Mouse (Mus musculus) midbrain, embryonic 12.5 days (tissue): ENCODE results near the gene Bnc2. TPM values are rescaled to one million over a fixed set of nuclear protein-coding genes. Genes with fewer than 3 reads are reported as not detected.
A peak's percentile ranks its signal among the peaks of the same experiment; 100 is the strongest.

Experiments
- ATAC-seq: fragments of 200-750 bp; cut with Nextera tagmentation; 2 replicates; pipeline ENCODE4 v1.8.0; 2017; ENCODE audit warnings: low read depth, moderate TSS enrichment, moderate library complexity; ENCODE audit not compliant: low FRiP score
- H3K27ac ChIP-seq: fragments of 300-500 bp; sonication (generic); replicated peaks from 2 replicates; pipeline ENCODE4 v1.5.1; 2016; ENCODE audit warnings: mild to moderate bottlenecking
- H3K27me3 ChIP-seq: fragments of 300-500 bp; sonication (generic); 2 replicates; pipeline ENCODE4 v1.6.1; 2016; ENCODE audit warnings: mild to moderate bottlenecking
- H3K36me3 ChIP-seq: fragments of 300-500 bp; sonication (generic); 2 replicates; pipeline ENCODE4 v1.6.1; 2016
- H3K4me1 ChIP-seq: fragments of 300-500 bp; sonication (generic); 2 replicates; pipeline ENCODE4 v1.6.1; 2016
- H3K4me2 ChIP-seq: fragments of 300-500 bp; sonication (generic); replicated peaks from 2 replicates; pipeline ENCODE4 v1.6.1; 2016; ENCODE audit warnings: mild to moderate bottlenecking, moderate library complexity
- H3K4me3 ChIP-seq: fragments of 300-500 bp; sonication (generic); 2 replicates; pipeline ENCODE4 v1.5.1; 2016; ENCODE audit warnings: mild to moderate bottlenecking
- H3K9ac ChIP-seq: fragments of 300-500 bp; sonication (generic); replicated peaks from 2 replicates; pipeline ENCODE4 v1.6.1; 2016; ENCODE audit warnings: mild to moderate bottlenecking, moderate library complexity
- H3K9me3 ChIP-seq: fragments of 300-500 bp; sonication (generic); 2 replicates; pipeline ENCODE4 v1.6.1; 2016; ENCODE audit warnings: mild to moderate bottlenecking
- WGBS: fragments of 180-500 bp; shearing (Covaris S2); methylation state at CpG from one replicate; pipeline ENCODE4 v1.1.7; 2016; 5-methylcytosine and 5-hydroxymethylcytosine counted together
- polyA plus RNA-seq: library from polyadenylated mRNA; unstranded; fragments of >200 nt; fragmentation: Nextera tagmentation; extraction: Ambion mirVana; gene quantifications from 2 replicates; pipeline ENCODE4 v1.2.1, GENCODE M21; 2016

The Bnc2 gene
- polyA plus RNA-seq, 1 experiment from 2014 or later, result 21.7 TPM

GRCm38 (mm10) chr4:84330509-84330908 lies 344.6 kb downstream of the Bnc2 start:
- H3K27ac ChIP-seq, result no peak overlapping the region
- H3K36me3 ChIP-seq, result no peaks in the 10 kb centered on the region
- H3K4me3 ChIP-seq, result no peak overlapping the region
- 86% methylated on average over 4 of the region's 4 CpGs for WGBS
- H3K27me3 ChIP-seq, result peaks cover 10% of the 10 kb centered on the region
- no peak overlapping the region for H3K4me2 ChIP-seq
- ATAC-seq, result no peak
- H3K4me1 ChIP-seq, result no peaks in the 10 kb centered on the region
- no peak overlapping the region for H3K9ac ChIP-seq
- H3K9me3 ChIP-seq, result no peaks in the 10 kb centered on the region

- H3K4me1 ChIP-seq, result peaks cover 2% of the 10 kb centered on the region; the same call in 1 of the 2 replicates
- H3K36me3 ChIP-seq, result no peaks in the 10 kb centered on the region
- no peak for ATAC-seq
- no peaks in the 10 kb centered on the region for H3K9me3 ChIP-seq
- peaks cover 10% of the 10 kb centered on the region for H3K27me3 ChIP-seq
- no peak overlapping the region for H3K27ac ChIP-seq
- no peak overlapping the region for H3K4me3 ChIP-seq
- 85% methylated on average over 5 of the region's 5 CpGs for WGBS
- H3K4me2 ChIP-seq, result no peak overlapping the region
- no peak overlapping the region for H3K9ac ChIP-seq
These were observed 345.4 kb downstream of the Bnc2 start for GRCm38 (mm10) chr4:84329651-84330050.

- peak; percentile 66 for ATAC-seq
- Histone ChIP-seq H3K36me3 (no peaks in the 10 kb centered on the region), H3K27me3 (peaks cover 19% of the 10 kb centered on the region), H3K4me1 (peaks cover 9% of the 10 kb centered on the region; the same call in 1 of the 2 replicates), H3K9me3 (no peaks in the 10 kb centered on the region), H3K4me2 (no peak overlapping the region), H3K9ac (no peak overlapping the region), H3K4me3 (no peak overlapping the region), H3K27ac (no peak overlapping the region)
- 34% methylated on average over 4 of the region's 4 CpGs for WGBS
These were observed 350.7 kb downstream of the Bnc2 start for GRCm38 (mm10) chr4:84324371-84324770.

- no peak for ATAC-seq
- Histone ChIP-seq H3K4me3 (no peak overlapping the region), H3K4me1 (peaks cover 9% of the 10 kb centered on the region; the same call in 1 of the 2 replicates), H3K27ac (no peak overlapping the region), H3K4me2 (no peak overlapping the region), H3K27me3 (peaks cover 12% of the 10 kb centered on the region), H3K36me3 (no peaks in the 10 kb centered on the region), H3K9ac (no peak overlapping the region), H3K9me3 (no peaks in the 10 kb centered on the region)
- WGBS, result 60% methylated on average over 2 of the region's 2 CpGs
These were observed 353.5 kb downstream of the Bnc2 start for GRCm38 (mm10) chr4:84321598-84321997.

GRCm38 (mm10) chr4:84317421-84317820 lies 357.7 kb downstream of the Bnc2 start:
- Histone ChIP-seq H3K9ac (no peak overlapping the region), H3K4me2 (no peak overlapping the region), H3K4me1 (no peaks in the 10 kb centered on the region), H3K27me3 (peaks cover 6% of the 10 kb centered on the region), H3K9me3 (no peaks in the 10 kb centered on the region), H3K36me3 (no peaks in the 10 kb centered on the region), H3K4me3 (no peak overlapping the region), H3K27ac (no peak overlapping the region)
- ATAC-seq, result no peak
- WGBS, result 95% methylated on average over 3 of the region's 3 CpGs

GRCm38 (mm10) chr4:84311371-84311770 lies 363.7 kb downstream of the Bnc2 start:
- WGBS, result 70% methylated on average over 2 of the region's 2 CpGs

GRCm38 (mm10) chr4:84310851-84311250 lies 364.2 kb downstream of the Bnc2 start:
- H3K4me1 ChIP-seq, result no peaks in the 10 kb centered on the region; the same call in 1 of the 2 replicates
- no peaks in the 10 kb centered on the region for H3K9me3 ChIP-seq
- no peak overlapping the region for H3K9ac ChIP-seq
- H3K36me3 ChIP-seq, result no peaks in the 10 kb centered on the region
- H3K27ac ChIP-seq, result no peak overlapping the region
- no peak overlapping the region for H3K4me2 ChIP-seq
- ATAC-seq, result no peak
- 84% methylated on average over 3 of the region's 3 CpGs for WGBS
- no peaks in the 10 kb centered on the region; the same call in 1 of the 2 replicates for H3K27me3 ChIP-seq
- H3K4me3 ChIP-seq, result no peak overlapping the region

More at GRCm38 (mm10) chr4:84311371-84311770, 363.7 kb downstream of the Bnc2 start:
- H3K9me3 ChIP-seq, result no peaks in the 10 kb centered on the region
- H3K36me3 ChIP-seq, result no peaks in the 10 kb centered on the region
- H3K4me1 ChIP-seq, result no peaks in the 10 kb centered on the region; the same call in 1 of the 2 replicates
- H3K27ac ChIP-seq, result no peak overlapping the region
- no peak overlapping the region for H3K9ac ChIP-seq
- ATAC-seq, result no peak
- H3K27me3 ChIP-seq, result no peaks in the 10 kb centered on the region; the same call in 1 of the 2 replicates
- no peak overlapping the region for H3K4me2 ChIP-seq
- H3K4me3 ChIP-seq, result no peak overlapping the region

GRCm38 (mm10) chr4:84308226-84308862 lies 366.7 kb downstream of the Bnc2 start:
- WGBS, result 57% methylated on average over 4 of the region's 4 CpGs

GRCm38 (mm10) chr4:84306928-84307606 lies 368.0 kb downstream of the Bnc2 start:
- Histone ChIP-seq H3K27me3 (no peaks in the 10 kb centered on the region; the same call in 1 of the 2 replicates), H3K4me2 (no peak overlapping the region), H3K36me3 (no peaks in the 10 kb centered on the region), H3K9ac (no peak overlapping the region), H3K4me3 (no peak overlapping the region), H3K9me3 (no peaks in the 10 kb centered on the region), H3K4me1 (no peaks in the 10 kb centered on the region; the same call in 1 of the 2 replicates), H3K27ac (no peak overlapping the region)
- WGBS, result 90% methylated on average over 9 of the region's 9 CpGs
- no peak for ATAC-seq

More at GRCm38 (mm10) chr4:84308226-84308862, 366.7 kb downstream of the Bnc2 start:
- Histone ChIP-seq H3K4me3 (no peak overlapping the region), H3K9me3 (no peaks in the 10 kb centered on the region), H3K36me3 (no peaks in the 10 kb centered on the region), H3K27me3 (no peaks in the 10 kb centered on the region; the same call in 1 of the 2 replicates), H3K4me2 (no peak overlapping the region), H3K9ac (no peak overlapping the region), H3K4me1 (no peaks in the 10 kb centered on the region; the same call in 1 of the 2 replicates), H3K27ac (no peak overlapping the region)
- peak; percentile 58; the same call in 1 of the 2 replicates for ATAC-seq

GRCm38 (mm10) chr4:84302949-84303348 lies 372.1 kb downstream of the Bnc2 start:
- no peaks in the 10 kb centered on the region; the same call in 1 of the 2 replicates for H3K27me3 ChIP-seq
- H3K4me2 ChIP-seq, result no peak overlapping the region
- no peaks in the 10 kb centered on the region for H3K4me1 ChIP-seq
- 76% methylated on average over 3 of the region's 3 CpGs for WGBS
- H3K4me3 ChIP-seq, result no peak overlapping the region
- no peak overlapping the region for H3K9ac ChIP-seq
- H3K9me3 ChIP-seq, result 0 out of 2 replicates have a peak, but pooled peaks cover 9% of the 10 kb centered on the region
- H3K36me3 ChIP-seq, result no peaks in the 10 kb centered on the region
- no peak for ATAC-seq
- no peak overlapping the region for H3K27ac ChIP-seq

- Histone ChIP-seq H3K4me1 (peaks cover 7% of the 10 kb centered on the region), H3K4me3 (no peak overlapping the region), H3K4me2 (no peak overlapping the region), H3K9me3 (no peaks in the 10 kb centered on the region), H3K27ac (no peak overlapping the region), H3K27me3 (peaks cover 23% of the 10 kb centered on the region), H3K9ac (no peak overlapping the region), H3K36me3 (no peaks in the 10 kb centered on the region)
- no peak for ATAC-seq
- 84% methylated on average over 5 of the region's 5 CpGs for WGBS
These were observed 389.9 kb downstream of the Bnc2 start for GRCm38 (mm10) chr4:84285153-84285552.

GRCm38 (mm10) chr4:84282651-84283050 lies 392.4 kb downstream of the Bnc2 start:
- Histone ChIP-seq H3K27ac (no peak overlapping the region), H3K27me3 (peaks cover 21% of the 10 kb centered on the region), H3K9ac (no peak overlapping the region), H3K9me3 (no peaks in the 10 kb centered on the region), H3K4me1 (peaks cover 11% of the 10 kb centered on the region), H3K4me2 (no peak overlapping the region), H3K36me3 (no peaks in the 10 kb centered on the region), H3K4me3 (no peak overlapping the region)
- ATAC-seq, result no peak
- WGBS, result 84% methylated on average over 2 of the region's 2 CpGs
